Mouse (Mus musculus): ENCODE measurements around the gene Phka2.

DNA sequence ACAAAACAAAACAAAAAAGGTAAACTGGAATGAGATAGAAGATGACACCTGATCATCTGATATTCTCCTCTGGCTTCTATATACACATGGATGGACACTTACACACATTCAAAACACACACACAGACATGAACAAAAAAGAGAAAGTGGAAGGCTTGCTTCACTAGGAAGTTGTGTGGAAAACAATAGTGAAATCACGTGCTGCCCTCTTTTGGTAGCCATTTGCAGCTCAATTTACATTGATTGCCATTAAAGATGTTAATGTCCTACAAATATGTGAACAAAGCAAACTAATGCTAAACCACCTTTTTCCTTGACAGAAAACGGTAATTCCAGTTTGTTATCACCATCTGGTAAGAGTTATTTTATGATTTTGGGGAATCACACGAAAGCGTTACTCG is 46.3 kb upstream of the Phka2 start:
- no peak for TF ChIP-seq POLR2A (IDR thresholded peaks at IDR 0.05; ENCODE audit: extremely low read depth, insufficient read depth, low read length)
- TF ChIP-seq CTCF (IDR thresholded peaks at IDR 0.05; ENCODE audit: low read depth, low read length) = 0 out of 2 replicates have a peak, but pooled peaks have one; percentile 32
